Mouse (Mus musculus): ENCODE data around the gene Atrnl1. TPM values are rescaled to one million over a fixed set of nuclear protein-coding genes. Genes with fewer than 3 reads are reported as not detected.

Atrnl1 gene
- polyA plus RNA-seq, 1 experiment: 12.3 TPM

DNA sequence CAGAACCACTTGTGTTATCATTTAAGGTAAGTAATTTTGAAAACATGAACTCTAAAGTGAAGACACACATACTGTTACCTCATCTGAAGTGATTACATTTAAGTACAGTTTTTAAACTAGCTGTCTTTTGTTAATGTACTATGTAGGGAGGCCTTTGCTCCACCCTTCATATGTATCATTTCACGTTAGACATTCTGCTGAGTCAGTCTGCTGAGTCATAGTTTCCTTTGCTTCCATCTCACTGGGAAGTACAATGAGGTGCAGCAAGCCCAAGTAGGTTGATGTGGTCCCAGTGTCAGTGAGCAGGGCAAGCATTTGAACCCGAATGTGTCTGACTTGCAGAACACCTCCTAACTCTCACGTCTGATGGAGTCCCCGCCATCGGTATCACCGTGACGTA is 271.1 kb downstream of the Atrnl1 start:
- Histone ChIP-seq H3K4me1 (ENCODE audit: control insufficient read depth, insufficient read depth, low read length) (no peaks in the 10 kb centered on the region), H3K36me3 (ENCODE audit: control insufficient read depth, insufficient read depth, low read length, poor library complexity, severe bottlenecking) (no peaks in the 10 kb centered on the region), H3K4me3 (ENCODE audit: low read depth, low read length) (no peak overlapping the region), H3K27ac (ENCODE audit: insufficient read depth, low read length) (no peak overlapping the region), H3K9me3 (replicated peaks; ENCODE audit: control insufficient read depth, insufficient read depth, low read length, poor library complexity, severe bottlenecking) (no peaks in the 10 kb centered on the region), H3K27me3 (ENCODE audit: control insufficient read depth, insufficient read depth, low read length, poor library complexity, severe bottlenecking) (no peaks in the 10 kb centered on the region), H3K9ac (ENCODE audit: low read depth, poor library complexity, severe bottlenecking) (no peak overlapping the region)
- no peak for TF ChIP-seq CTCF (IDR thresholded peaks at IDR 0.05; ENCODE audit: low read depth, low read length)
- TF ChIP-seq EP300 (IDR thresholded peaks at IDR 0.05; ENCODE audit: insufficient read depth, low read depth, low read length): no peak
- no peak for TF ChIP-seq POLR2A (IDR thresholded peaks at IDR 0.05; ENCODE audit: insufficient read depth, low read length)

DNA sequence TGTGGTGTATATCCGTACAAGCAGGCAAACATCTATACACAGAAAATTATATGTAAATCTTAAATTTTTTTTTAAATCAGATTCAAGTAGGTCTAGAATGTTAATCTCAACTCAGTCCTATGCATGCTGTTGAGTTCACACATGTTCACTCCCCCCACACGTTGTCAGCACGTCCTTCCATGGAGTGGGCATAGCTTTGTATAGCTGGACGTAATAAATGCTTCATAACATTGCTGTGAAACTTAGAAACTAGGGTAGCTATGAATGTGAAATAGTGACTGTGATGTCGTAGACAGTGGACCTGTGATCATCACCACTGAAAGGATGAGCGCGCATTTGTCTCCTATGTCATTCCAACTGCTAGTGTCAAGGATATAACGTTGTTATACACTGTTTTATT is 278.0 kb downstream of the Atrnl1 start:
- Histone ChIP-seq H3K4me3 (ENCODE audit: low read depth, low read length) (no peak overlapping the region), H3K4me1 (ENCODE audit: control insufficient read depth, insufficient read depth, low read length) (no peaks in the 10 kb centered on the region), H3K36me3 (ENCODE audit: control insufficient read depth, insufficient read depth, low read length, poor library complexity, severe bottlenecking) (no peaks in the 10 kb centered on the region), H3K27me3 (ENCODE audit: control insufficient read depth, insufficient read depth, low read length, poor library complexity, severe bottlenecking) (no peaks in the 10 kb centered on the region), H3K27ac (ENCODE audit: insufficient read depth, low read length) (no peak overlapping the region), H3K9me3 (replicated peaks; ENCODE audit: control insufficient read depth, insufficient read depth, low read length, poor library complexity, severe bottlenecking) (no peaks in the 10 kb centered on the region), H3K9ac (ENCODE audit: low read depth, poor library complexity, severe bottlenecking) (no peak overlapping the region)
- TF ChIP-seq POLR2A (IDR thresholded peaks at IDR 0.05; ENCODE audit: insufficient read depth, low read length) (no peak), CTCF (IDR thresholded peaks at IDR 0.05; ENCODE audit: low read depth, low read length) (no peak), EP300 (IDR thresholded peaks at IDR 0.05; ENCODE audit: insufficient read depth, low read depth, low read length) (no peak)

DNA sequence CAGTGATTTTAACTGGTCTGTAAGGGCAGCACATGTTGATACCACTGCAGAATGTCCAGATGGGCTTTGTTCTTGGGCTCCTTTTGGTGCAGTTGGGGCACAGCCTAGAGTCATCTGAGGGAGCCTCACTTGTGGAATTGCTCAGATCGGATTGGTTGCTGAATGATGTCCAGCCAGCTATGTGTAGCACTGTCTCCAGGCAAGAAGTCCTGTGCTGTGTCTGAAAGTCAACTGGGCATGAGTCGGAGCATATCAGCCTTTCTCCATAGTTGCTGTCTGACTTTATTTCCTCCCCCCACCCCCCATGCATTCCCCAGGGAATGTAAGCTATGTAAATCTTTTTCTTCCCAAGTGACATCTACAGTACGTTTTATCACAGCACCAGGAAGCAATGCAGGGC is 278.9 kb downstream of the Atrnl1 start:
- Histone ChIP-seq H3K9me3 (replicated peaks; ENCODE audit: control insufficient read depth, insufficient read depth, low read length, poor library complexity, severe bottlenecking) (no peaks in the 10 kb centered on the region), H3K4me3 (ENCODE audit: low read depth, low read length) (no peak overlapping the region), H3K36me3 (ENCODE audit: control insufficient read depth, insufficient read depth, low read length, poor library complexity, severe bottlenecking) (no peaks in the 10 kb centered on the region), H3K4me1 (ENCODE audit: control insufficient read depth, insufficient read depth, low read length) (no peaks in the 10 kb centered on the region), H3K27ac (ENCODE audit: insufficient read depth, low read length) (no peak overlapping the region), H3K9ac (ENCODE audit: low read depth, poor library complexity, severe bottlenecking) (no peak overlapping the region), H3K27me3 (ENCODE audit: control insufficient read depth, insufficient read depth, low read length, poor library complexity, severe bottlenecking) (no peaks in the 10 kb centered on the region)
- TF ChIP-seq CTCF (IDR thresholded peaks at IDR 0.05; ENCODE audit: low read depth, low read length) (no peak), POLR2A (IDR thresholded peaks at IDR 0.05; ENCODE audit: insufficient read depth, low read length) (no peak), EP300 (IDR thresholded peaks at IDR 0.05; ENCODE audit: insufficient read depth, low read depth, low read length) (no peak)

DNA sequence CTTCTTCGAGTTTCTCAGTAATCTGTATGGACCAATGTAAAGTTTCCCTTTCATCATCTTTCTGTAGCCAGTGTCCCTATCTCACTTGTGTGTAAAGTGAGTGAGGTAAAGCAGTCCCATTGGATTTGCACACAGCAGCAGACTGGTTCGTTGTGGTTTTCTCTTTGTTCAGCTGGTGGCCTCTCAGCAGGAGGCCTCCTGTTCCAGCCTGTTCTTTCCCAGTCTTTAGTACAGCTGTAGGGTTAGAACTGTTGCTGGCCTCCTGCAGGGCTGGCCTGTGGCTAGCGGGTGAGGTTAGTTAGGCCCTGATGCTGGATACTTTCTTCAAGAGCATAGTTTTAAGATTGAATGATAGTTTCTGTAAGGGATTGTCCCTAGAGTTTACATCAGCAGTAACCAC is 280.1 kb downstream of the Atrnl1 start:
- H3K36me3 ChIP-seq (ENCODE audit: control insufficient read depth, insufficient read depth, low read length, poor library complexity, severe bottlenecking): no peaks in the 10 kb centered on the region
- H3K4me3 ChIP-seq (ENCODE audit: low read depth, low read length): no peak overlapping the region
- no peak overlapping the region for H3K27ac ChIP-seq (ENCODE audit: insufficient read depth, low read length)
- TF ChIP-seq CTCF (IDR thresholded peaks at IDR 0.05; ENCODE audit: low read depth, low read length) (no peak), POLR2A (IDR thresholded peaks at IDR 0.05; ENCODE audit: insufficient read depth, low read length) (no peak), EP300 (IDR thresholded peaks at IDR 0.05; ENCODE audit: insufficient read depth, low read depth, low read length) (no peak)
- H3K27me3 ChIP-seq (ENCODE audit: control insufficient read depth, insufficient read depth, low read length, poor library complexity, severe bottlenecking): no peaks in the 10 kb centered on the region
- no peaks in the 10 kb centered on the region for H3K9me3 ChIP-seq (replicated peaks; ENCODE audit: control insufficient read depth, insufficient read depth, low read length, poor library complexity, severe bottlenecking)
- no peak overlapping the region for H3K9ac ChIP-seq (ENCODE audit: low read depth, poor library complexity, severe bottlenecking)
- H3K4me1 ChIP-seq (ENCODE audit: control insufficient read depth, insufficient read depth, low read length): no peaks in the 10 kb centered on the region

DNA sequence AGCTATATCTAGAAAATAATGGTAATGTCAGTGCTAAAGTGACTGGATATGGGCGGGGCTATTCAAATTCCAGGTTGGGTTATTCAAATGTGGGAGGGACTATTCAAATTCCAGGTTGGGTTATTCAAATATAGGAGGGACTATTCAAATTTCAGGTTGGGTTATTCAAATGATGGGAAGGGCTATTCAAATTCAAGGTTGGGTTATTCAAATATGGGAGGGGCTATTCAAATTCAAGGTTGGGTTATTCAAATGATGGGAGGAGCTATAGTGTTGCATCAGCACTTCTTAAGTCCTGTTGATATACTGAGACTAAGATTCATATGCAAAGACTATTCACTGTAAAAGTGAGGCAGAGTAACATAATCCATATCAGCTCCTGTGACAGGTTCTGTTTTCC is 283.4 kb downstream of the Atrnl1 start:
- Histone ChIP-seq H3K9ac (ENCODE audit: low read depth, poor library complexity, severe bottlenecking) (no peak overlapping the region), H3K27me3 (ENCODE audit: control insufficient read depth, insufficient read depth, low read length, poor library complexity, severe bottlenecking) (no peaks in the 10 kb centered on the region), H3K4me3 (ENCODE audit: low read depth, low read length) (no peak overlapping the region), H3K9me3 (replicated peaks; ENCODE audit: control insufficient read depth, insufficient read depth, low read length, poor library complexity, severe bottlenecking) (no peaks in the 10 kb centered on the region), H3K4me1 (ENCODE audit: control insufficient read depth, insufficient read depth, low read length) (no peaks in the 10 kb centered on the region), H3K27ac (ENCODE audit: insufficient read depth, low read length) (no peak overlapping the region), H3K36me3 (ENCODE audit: control insufficient read depth, insufficient read depth, low read length, poor library complexity, severe bottlenecking) (no peaks in the 10 kb centered on the region)
- TF ChIP-seq EP300 (IDR thresholded peaks at IDR 0.05; ENCODE audit: insufficient read depth, low read depth, low read length): no peak
- TF ChIP-seq CTCF (IDR thresholded peaks at IDR 0.05; ENCODE audit: low read depth, low read length): no peak

DNA sequence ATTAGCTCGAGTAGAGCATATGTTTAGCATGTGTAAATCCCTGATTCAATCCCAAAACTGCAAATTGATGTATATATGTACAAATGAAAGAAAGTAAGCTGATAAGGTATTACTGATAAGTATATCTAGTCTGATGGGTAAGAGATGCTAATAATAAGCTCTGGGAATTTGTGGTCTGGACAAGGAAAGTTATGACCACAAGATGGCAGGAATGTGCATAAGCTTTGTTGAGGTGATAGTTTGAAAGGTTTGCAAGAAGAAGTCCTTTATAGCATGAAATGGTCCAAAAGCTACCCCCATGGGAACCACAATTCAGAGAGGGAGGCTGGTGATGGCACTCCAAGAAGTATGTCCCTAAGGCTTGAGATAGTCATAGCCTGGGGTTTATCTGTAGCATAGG is 289.2 kb downstream of the Atrnl1 start:
- Histone ChIP-seq H3K4me3 (ENCODE audit: low read depth, low read length) (no peak overlapping the region), H3K27ac (ENCODE audit: insufficient read depth, low read length) (no peak overlapping the region), H3K36me3 (ENCODE audit: control insufficient read depth, insufficient read depth, low read length, poor library complexity, severe bottlenecking) (no peaks in the 10 kb centered on the region), H3K9me3 (replicated peaks; ENCODE audit: control insufficient read depth, insufficient read depth, low read length, poor library complexity, severe bottlenecking) (no peaks in the 10 kb centered on the region), H3K9ac (ENCODE audit: low read depth, poor library complexity, severe bottlenecking) (no peak overlapping the region), H3K4me1 (ENCODE audit: control insufficient read depth, insufficient read depth, low read length) (no peaks in the 10 kb centered on the region), H3K27me3 (ENCODE audit: control insufficient read depth, insufficient read depth, low read length, poor library complexity, severe bottlenecking) (no peaks in the 10 kb centered on the region)
- no peak for TF ChIP-seq POLR2A (IDR thresholded peaks at IDR 0.05; ENCODE audit: insufficient read depth, low read length)
- TF ChIP-seq CTCF (IDR thresholded peaks at IDR 0.05; ENCODE audit: low read depth, low read length): no peak
- no peak for TF ChIP-seq EP300 (IDR thresholded peaks at IDR 0.05; ENCODE audit: insufficient read depth, low read depth, low read length)
